Mouse (Mus musculus) intestine, postnatal 0 days (tissue): Measurements from ENCODE around the gene Zfp457. TPM values are rescaled to one million over a fixed set of nuclear protein-coding genes. Genes with fewer than 3 reads are reported as not detected.

ENCODE experiments used
- ATAC-seq: fragments of 200-750 bp; cut with Nextera tagmentation; 2 replicates; pipeline ENCODE4 v1.8.0; 2017; ENCODE audit warnings: mild to moderate bottlenecking, moderate TSS enrichment, moderate library complexity
- H3K27ac ChIP-seq: fragments of 300-500 bp; sonication (generic); 2 replicates; pipeline ENCODE4 v1.5.1; 2014; ENCODE audit warnings: mild to moderate bottlenecking, low read depth, low read length, moderate library complexity
- H3K27me3 ChIP-seq: fragments of 300-500 bp; sonication (generic); replicated peaks from 2 replicates; pipeline ENCODE4 v1.6.1; 2014; ENCODE audit warnings: low read length, mixed read lengths; ENCODE audit not compliant: control insufficient read depth, insufficient read depth
- H3K36me3 ChIP-seq: fragments of 300-500 bp; sonication (generic); 2 replicates; pipeline ENCODE4 v1.6.1; 2014; ENCODE audit warnings: mild to moderate bottlenecking, moderate library complexity; ENCODE audit not compliant: control insufficient read depth, insufficient read depth
- H3K4me1 ChIP-seq: fragments of 300-500 bp; sonication (generic); replicated peaks from 2 replicates; pipeline ENCODE4 v1.6.1; 2014; ENCODE audit warnings: antibody characterized with exemption, low read length, mixed read lengths; ENCODE audit not compliant: control insufficient read depth, insufficient read depth
- H3K4me2 ChIP-seq: fragments of 300-500 bp; sonication (generic); replicated peaks from 2 replicates; pipeline ENCODE4 v1.6.1; 2014; ENCODE audit warnings: low read depth, mild to moderate bottlenecking, moderate library complexity
- H3K4me3 ChIP-seq: fragments of 300-500 bp; sonication (generic); 2 replicates; pipeline ENCODE4 v1.5.1; 2014; ENCODE audit warnings: low read depth, low read length
- H3K9ac ChIP-seq: fragments of 300-500 bp; sonication (generic); 2 replicates; pipeline ENCODE4 v1.6.1; 2014; ENCODE audit warnings: mild to moderate bottlenecking, low read depth, low read length
- H3K9me3 ChIP-seq: fragments of 300-500 bp; sonication (generic); 2 replicates; pipeline ENCODE4 v1.6.1; 2016; ENCODE audit warnings: mixed run types; ENCODE audit not compliant: control insufficient read depth
- CTCF ChIP-seq: sonication (generic); IDR thresholded peaks from 2 replicates; pipeline ENCODE4 v1.5.1; 2016; ENCODE audit warnings: low read depth, mild to moderate bottlenecking, control low read depth, antibody characterized with exemption, moderate library complexity
- WGBS: fragments of 180-500 bp; shearing (Covaris S2); extraction: QIAGEN DNeasy Blood & Tissue Kit; methylation state at CpG from one replicate; pipeline ENCODE4 v1.1.7; 2014; 5-methylcytosine and 5-hydroxymethylcytosine counted together
- polyA plus RNA-seq: library from polyadenylated mRNA; unstranded; fragments of >200 nt; fragmentation: Nextera tagmentation; extraction: Ambion mirVana; gene quantifications from 2 replicates; pipeline ENCODE4 v1.2.1, GENCODE M21; 2015

The Zfp457 gene
- 0.27 and 0.46 TPM in 2 replicates for polyA plus RNA-seq

DNA sequence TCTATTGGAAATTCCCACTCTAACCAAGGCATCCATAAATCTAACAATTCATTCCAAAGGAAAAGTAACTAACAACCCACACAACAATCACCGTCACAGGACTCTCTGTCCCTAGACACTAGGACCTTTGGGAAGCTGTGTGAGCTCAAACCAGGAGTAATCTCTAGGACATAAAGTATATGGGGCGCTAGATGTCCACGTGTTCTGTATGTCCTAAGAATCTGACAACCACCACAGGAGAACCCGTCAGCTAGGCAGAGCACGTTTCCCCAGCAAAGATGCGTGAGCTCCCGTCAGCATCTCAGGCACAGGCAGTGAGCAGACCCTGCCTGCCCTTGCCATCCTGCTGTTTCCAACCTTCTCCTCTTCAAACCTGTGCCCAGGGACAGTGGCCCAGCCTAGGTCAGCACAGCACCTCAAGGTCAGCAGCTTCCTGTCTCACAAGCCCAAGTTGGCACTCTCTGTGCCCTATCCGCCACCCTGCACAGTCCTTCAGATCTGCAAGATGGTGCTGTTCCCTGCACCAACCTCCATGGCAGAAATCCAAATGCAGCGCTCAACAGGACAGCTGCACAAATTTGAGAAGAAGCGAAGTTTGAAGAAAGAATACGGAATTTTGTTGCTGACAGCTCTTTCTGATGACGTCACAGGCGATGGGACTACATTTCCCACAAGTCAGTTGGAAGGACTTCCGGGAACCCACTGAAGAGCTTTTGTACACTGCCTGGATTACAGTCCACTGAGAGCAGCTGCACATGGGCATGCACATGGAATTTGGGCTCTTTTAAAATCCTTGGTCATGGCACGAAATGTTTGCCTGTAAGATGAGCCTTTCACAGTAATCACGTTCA, at the start of gene Zfp457:
Gene Zfp457 (minus strand): TSS at position 664 of the 851 bp plus-strand sequence.
- 9% methylated on average over 16 of the region's 16 CpGs for WGBS
- H3K27ac ChIP-seq, result no peak within 1 kb of the TSS
- H3K9ac ChIP-seq, result peak within 1 kb of the TSS; percentile 49
- no peak for TF ChIP-seq CTCF
- no peaks in the 10 kb centered on the region for H3K36me3 ChIP-seq
- H3K4me2 ChIP-seq, result peak within 1 kb of the TSS; percentile 80
- H3K27me3 ChIP-seq, result no peaks in the 10 kb centered on the region
- H3K9me3 ChIP-seq, result no peaks in the 10 kb centered on the region
- H3K4me1 ChIP-seq, result no peaks in the 10 kb centered on the region
- ATAC-seq, result peak; percentile 97
- H3K4me3 ChIP-seq, result peak within 1 kb of the TSS; percentile 69

- H3K9me3 ChIP-seq, result no peaks in the 10 kb centered on the region
- no peak overlapping the region for H3K9ac ChIP-seq
- no peaks in the 10 kb centered on the region for H3K27me3 ChIP-seq
- no peak overlapping the region for H3K4me2 ChIP-seq
- no peaks in the 10 kb centered on the region for H3K4me1 ChIP-seq
- no peak overlapping the region for H3K4me3 ChIP-seq
- no peak for TF ChIP-seq CTCF
- no peak for ATAC-seq
- H3K36me3 ChIP-seq, result no peaks in the 10 kb centered on the region
- H3K27ac ChIP-seq, result no peak overlapping the region
Measured at GRCm38 (mm10) chr13:67351854-67352253, 45.6 kb upstream of the Zfp457 start.

- WGBS, result 92% methylated on average over 2 of the region's 2 CpGs
- TF ChIP-seq CTCF, result no peak
Measured at GRCm38 (mm10) chr13:67343422-67343821, 37.1 kb upstream of the Zfp457 start.

GRCm38 (mm10) chr13:67332877-67333276, 26.6 kb upstream of the Zfp457 start:
- ATAC-seq, result no peak
- 69% methylated on average over 1 of the region's 1 CpGs for WGBS
- Histone ChIP-seq H3K4me2 (peak overlapping the region; percentile 66), H3K9ac (peak overlapping the region; percentile 45), H3K36me3 (no peaks in the 10 kb centered on the region), H3K9me3 (no peaks in the 10 kb centered on the region), H3K27ac (0 out of 2 replicates have a peak overlapping the region, but pooled peaks have one; percentile 3), H3K4me1 (0 out of 2 replicates have a peak, but pooled peaks cover 3% of the 10 kb centered on the region), H3K27me3 (no peaks in the 10 kb centered on the region), H3K4me3 (peak overlapping the region; percentile 44)
- no peak for TF ChIP-seq CTCF

More at GRCm38 (mm10) chr13:67343422-67343821, 37.1 kb upstream of the Zfp457 start:
- Histone ChIP-seq H3K4me1 (no peaks in the 10 kb centered on the region), H3K4me2 (no peak overlapping the region), H3K27ac (no peak overlapping the region), H3K9ac (no peak overlapping the region), H3K4me3 (no peak overlapping the region), H3K9me3 (no peaks in the 10 kb centered on the region), H3K27me3 (no peaks in the 10 kb centered on the region), H3K36me3 (peaks cover 18% of the 10 kb centered on the region)
- ATAC-seq, result no peak

DNA sequence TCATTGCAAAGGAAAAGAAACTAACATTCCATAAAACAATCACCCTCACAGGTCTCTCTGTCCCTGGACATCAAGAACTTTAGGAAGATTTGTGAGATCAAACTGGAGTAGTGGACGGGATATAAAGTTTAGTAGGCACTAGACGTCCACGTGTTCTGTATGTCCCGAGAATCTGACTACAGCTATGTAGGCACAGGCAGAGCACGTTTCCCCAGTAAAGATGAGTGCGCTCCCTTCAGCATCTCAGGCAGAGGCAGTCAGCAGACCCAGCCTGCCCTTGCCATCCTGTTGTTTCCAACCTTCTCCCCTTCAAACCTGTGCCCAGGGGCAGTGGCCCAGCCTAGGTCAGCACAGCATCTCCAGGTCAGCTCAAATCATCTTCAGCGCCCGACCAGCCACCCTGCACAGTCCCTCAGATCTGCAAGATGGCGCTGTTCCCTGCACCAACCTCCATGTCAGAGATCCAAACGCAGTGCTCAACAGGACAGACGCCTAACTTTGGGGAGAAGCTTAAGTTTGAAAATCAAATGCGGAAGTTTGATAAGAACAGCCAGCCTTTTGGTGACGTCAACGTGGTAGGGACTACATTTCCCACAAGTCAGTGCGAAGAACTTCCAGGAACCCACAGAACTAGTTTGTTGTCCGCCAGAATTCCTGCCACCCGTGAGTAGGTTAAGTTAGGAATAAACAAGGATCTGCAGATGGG, 25.9 kb upstream of the Zfp457 start, which contains the start of gene Zfp595:
Gene Zfp595 (minus strand): TSS at position 552 of the 706 bp plus-strand sequence.
- 0 out of 2 replicates have a peak, but pooled peaks cover 3% of the 10 kb centered on the region for H3K4me1 ChIP-seq
- no peaks in the 10 kb centered on the region for H3K27me3 ChIP-seq
- TF ChIP-seq CTCF, result peak; percentile 73
- no peaks in the 10 kb centered on the region for H3K9me3 ChIP-seq
- peak; percentile 88 for ATAC-seq
- H3K9ac ChIP-seq, result peak within 1 kb of the TSS; percentile 45
- peak within 1 kb of the TSS; percentile 3; the same call in 1 of the 2 replicates for H3K27ac ChIP-seq
- H3K4me2 ChIP-seq, result peak within 1 kb of the TSS; percentile 66
- no peaks in the 10 kb centered on the region for H3K36me3 ChIP-seq
- WGBS, result 6% methylated on average over 17 of the region's 17 CpGs
- H3K4me3 ChIP-seq, result peak within 1 kb of the TSS; percentile 44

GRCm38 (mm10) chr13:67306718-67307117, 433 bp upstream of the Zfp457 start:
- H3K9ac ChIP-seq, result no peak overlapping the region
- peak overlapping the region; percentile 69 for H3K4me3 ChIP-seq
- no peaks in the 10 kb centered on the region for H3K4me1 ChIP-seq
- no peaks in the 10 kb centered on the region for H3K36me3 ChIP-seq
- H3K9me3 ChIP-seq, result no peaks in the 10 kb centered on the region
- H3K27me3 ChIP-seq, result no peaks in the 10 kb centered on the region
- peak overlapping the region; percentile 80 for H3K4me2 ChIP-seq
- WGBS, result 20% methylated on average over 5 of the region's 5 CpGs
- no peak overlapping the region for H3K27ac ChIP-seq
- no peak for TF ChIP-seq CTCF
- ATAC-seq, result 0 out of 2 replicates have a peak, but pooled peaks have one; percentile 53
